Mouse (Mus musculus): ENCODE data around the gene Fkrp. TPM values are rescaled to one million over a fixed set of nuclear protein-coding genes. Genes with fewer than 3 reads are reported as not detected.

The Fkrp gene
- polyA plus RNA-seq, 1 experiment from 2014 or later, result 14.2 TPM

DNA sequence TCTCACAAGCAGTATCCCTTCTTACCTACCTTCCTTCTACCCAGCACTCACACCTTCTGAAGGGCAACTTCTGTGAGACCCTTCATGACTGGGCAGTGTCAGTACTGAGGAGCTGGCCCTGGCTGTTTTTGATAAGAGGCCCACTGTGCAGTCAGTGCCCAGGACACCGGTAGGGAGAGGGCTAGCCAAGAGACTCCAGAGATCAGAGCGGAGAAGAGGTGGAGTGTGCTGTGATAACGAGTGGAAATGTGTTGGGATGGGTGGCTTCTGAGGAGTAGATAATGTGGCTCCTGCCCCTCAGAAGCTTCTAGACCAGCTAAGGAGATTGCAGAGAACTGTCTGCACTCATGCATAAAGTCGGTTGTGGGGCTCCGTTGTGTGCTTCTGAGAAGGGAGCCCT is 3.3 kb upstream of the Fkrp start:
- no peak for ATAC-seq (ENCODE audit: low FRiP score, low TSS enrichment)
- 82% methylated on average over 5 of the region's 5 CpGs for WGBS
- TF ChIP-seq EP300 (optimal IDR thresholded peaks at IDR 0.05), result no peak
- no peak for TF ChIP-seq CTCF (IDR thresholded peaks at IDR 0.05; ENCODE audit: low read depth)

DNA sequence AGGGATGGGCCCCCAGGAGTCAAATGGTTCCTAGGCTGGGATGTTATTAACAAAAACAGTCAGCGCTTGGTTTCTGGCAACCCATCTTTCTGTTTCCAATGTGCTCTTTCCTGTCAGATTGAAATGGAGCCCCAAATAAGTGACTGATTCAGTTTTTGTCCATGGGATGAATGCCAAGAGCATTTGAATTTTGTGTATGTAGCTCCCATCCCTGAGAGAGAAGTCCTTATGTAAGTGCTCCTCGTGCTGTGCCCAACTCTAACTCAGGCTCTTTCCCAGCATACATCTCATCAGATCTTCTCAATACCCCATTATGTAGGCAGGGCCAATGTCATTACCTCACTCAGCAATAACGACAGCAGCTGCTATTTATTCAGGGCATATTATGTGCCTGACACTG is 1.2 kb upstream of the Fkrp start:
- ATAC-seq (ENCODE audit: low FRiP score, low TSS enrichment) (no peak), DNase-seq (ENCODE audit: low spot score) (no peak)

More for the DNA sequence above, 3.3 kb upstream of the Fkrp start:
- Histone ChIP-seq H3K4me2 (replicated peaks; ENCODE audit: low read depth) (no peak overlapping the region), H3K9ac (ENCODE audit: low read length) (no peak overlapping the region), H3K4me3 (ENCODE audit: low read depth, low read length) (no peak overlapping the region), H3K9me3 (ENCODE audit: control insufficient read depth, low read length) (no peaks in the 10 kb centered on the region), H3K36me3 (ENCODE audit: control insufficient read depth, insufficient read depth, low read length) (peaks cover 6% of the 10 kb centered on the region), H3K27ac (replicated peaks) (no peak overlapping the region), H3K4me1 (replicated peaks; ENCODE audit: control insufficient read depth, insufficient read depth) (peaks cover 14% of the 10 kb centered on the region), H3K27me3 (ENCODE audit: control insufficient read depth, insufficient read depth, low read length) (no peaks in the 10 kb centered on the region)
- DNase-seq (ENCODE audit: low spot score), result no peak

DNA sequence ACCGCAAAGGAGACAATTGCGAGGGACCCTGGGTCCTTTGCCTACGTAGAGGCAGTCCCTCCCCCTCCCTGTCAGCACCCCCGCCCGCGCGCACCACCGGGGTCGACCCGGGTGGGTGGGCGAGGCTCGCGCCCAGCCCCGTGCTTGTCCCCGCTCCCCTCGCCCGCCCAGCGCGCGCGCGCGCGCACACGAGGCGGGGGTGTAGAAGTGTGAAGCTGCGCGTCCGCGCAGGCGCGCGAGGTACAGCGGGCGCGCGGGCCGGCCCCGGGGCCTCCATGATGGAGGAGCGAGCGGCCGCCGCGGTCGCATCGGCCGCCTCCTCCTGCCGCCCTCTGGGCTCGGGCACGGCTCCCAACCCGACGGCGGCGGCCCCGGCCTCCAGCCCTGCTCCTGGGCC is 456 bp downstream of the Fkrp start:
- peak; percentile 80 for DNase-seq (ENCODE audit: low spot score)
- peaks cover 14% of the 10 kb centered on the region for H3K4me1 ChIP-seq (replicated peaks; ENCODE audit: control insufficient read depth, insufficient read depth)
- peak overlapping the region; percentile 91 for H3K4me2 ChIP-seq (replicated peaks; ENCODE audit: low read depth)
- peak overlapping the region; percentile 96 for H3K27ac ChIP-seq (replicated peaks)
- H3K36me3 ChIP-seq (ENCODE audit: control insufficient read depth, insufficient read depth, low read length), result peaks cover 1% of the 10 kb centered on the region; the same call in 1 of the 2 replicates
- ATAC-seq (ENCODE audit: low FRiP score, low TSS enrichment), result peak; percentile 84
- no peaks in the 10 kb centered on the region for H3K27me3 ChIP-seq (ENCODE audit: control insufficient read depth, insufficient read depth, low read length)
- no peaks in the 10 kb centered on the region for H3K9me3 ChIP-seq (ENCODE audit: control insufficient read depth, low read length)
- TF ChIP-seq CTCF (IDR thresholded peaks at IDR 0.05; ENCODE audit: low read depth) (no peak), EP300 (optimal IDR thresholded peaks at IDR 0.05) (no peak)
- H3K4me3 ChIP-seq (ENCODE audit: low read depth, low read length), result peak overlapping the region; percentile 100
- 1% methylated on average over 34 of the region's 55 CpGs for WGBS
- peak overlapping the region; percentile 99 for H3K9ac ChIP-seq (ENCODE audit: low read length)

More for the DNA sequence above, 1.2 kb upstream of the Fkrp start:
- no peaks in the 10 kb centered on the region for H3K27me3 ChIP-seq (ENCODE audit: control insufficient read depth, insufficient read depth, low read length)
- no peaks in the 10 kb centered on the region for H3K9me3 ChIP-seq (ENCODE audit: control insufficient read depth, low read length)
- H3K9ac ChIP-seq (ENCODE audit: low read length), result peak overlapping the region; percentile 99
- H3K27ac ChIP-seq (replicated peaks), result no peak overlapping the region; the same call in 1 of the 2 replicates
- WGBS, result 33% methylated on average over 3 of the region's 3 CpGs
- H3K4me1 ChIP-seq (replicated peaks; ENCODE audit: control insufficient read depth, insufficient read depth), result peaks cover 14% of the 10 kb centered on the region
- peak overlapping the region; percentile 100 for H3K4me3 ChIP-seq (ENCODE audit: low read depth, low read length)
- TF ChIP-seq CTCF (IDR thresholded peaks at IDR 0.05; ENCODE audit: low read depth) (no peak), EP300 (optimal IDR thresholded peaks at IDR 0.05) (no peak)
- peak overlapping the region; percentile 91 for H3K4me2 ChIP-seq (replicated peaks; ENCODE audit: low read depth)
- no peaks in the 10 kb centered on the region for H3K36me3 ChIP-seq (ENCODE audit: control insufficient read depth, insufficient read depth, low read length)

DNA sequence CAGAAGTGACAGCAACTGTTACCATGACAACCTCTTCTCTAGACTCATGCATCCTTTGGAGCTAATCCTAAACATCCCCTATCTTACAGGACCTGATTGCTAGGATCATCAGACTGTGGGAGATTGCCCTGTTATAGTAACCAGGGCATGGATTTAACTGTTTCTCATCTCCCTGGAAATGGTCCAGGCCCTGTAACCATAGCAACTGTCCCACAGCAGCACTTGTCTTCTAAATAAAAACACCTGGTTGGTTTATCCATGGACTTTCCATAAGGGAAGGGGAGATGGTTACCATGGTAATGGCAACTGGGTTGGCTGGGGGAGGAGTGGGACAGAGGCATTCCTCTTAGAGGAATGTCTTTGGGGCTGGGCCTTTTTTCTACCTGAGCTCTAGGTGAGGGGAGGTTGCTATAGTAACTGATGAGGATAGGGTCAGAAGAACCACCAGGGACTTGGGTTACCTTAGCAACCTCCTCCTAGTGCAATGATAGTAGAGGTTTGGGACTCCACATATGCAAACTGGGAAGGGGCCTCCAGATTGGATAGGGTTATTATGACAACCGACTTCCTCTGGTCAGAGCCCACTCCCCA is 1.1 kb downstream of the Fkrp start, which contains the start of gene Strn4:
Strn4 (plus strand) TSS at position 539 of the 591 bp plus-strand sequence.
- Histone ChIP-seq H3K4me2 (replicated peaks; ENCODE audit: low read depth) (peak within 1 kb of the TSS; percentile 91), H3K27ac (replicated peaks) (peak within 1 kb of the TSS; percentile 96), H3K36me3 (ENCODE audit: control insufficient read depth, insufficient read depth, low read length) (peaks cover 6% of the 10 kb centered on the region; the same call in 1 of the 2 replicates), H3K9me3 (ENCODE audit: control insufficient read depth, low read length) (no peaks in the 10 kb centered on the region), H3K27me3 (ENCODE audit: control insufficient read depth, insufficient read depth, low read length) (no peaks in the 10 kb centered on the region), H3K9ac (ENCODE audit: low read length) (peak within 1 kb of the TSS; percentile 99), H3K4me1 (replicated peaks; ENCODE audit: control insufficient read depth, insufficient read depth) (peaks cover 14% of the 10 kb centered on the region), H3K4me3 (ENCODE audit: low read depth, low read length) (peak within 1 kb of the TSS; percentile 100)
- ATAC-seq (ENCODE audit: low FRiP score, low TSS enrichment) (no peak), DNase-seq (ENCODE audit: low spot score) (no peak)
- 0% methylated on average over 1 of the region's 1 CpGs for WGBS
- TF ChIP-seq EP300 (optimal IDR thresholded peaks at IDR 0.05), result no peak
- no peak for TF ChIP-seq CTCF (IDR thresholded peaks at IDR 0.05; ENCODE audit: low read depth)

DNA sequence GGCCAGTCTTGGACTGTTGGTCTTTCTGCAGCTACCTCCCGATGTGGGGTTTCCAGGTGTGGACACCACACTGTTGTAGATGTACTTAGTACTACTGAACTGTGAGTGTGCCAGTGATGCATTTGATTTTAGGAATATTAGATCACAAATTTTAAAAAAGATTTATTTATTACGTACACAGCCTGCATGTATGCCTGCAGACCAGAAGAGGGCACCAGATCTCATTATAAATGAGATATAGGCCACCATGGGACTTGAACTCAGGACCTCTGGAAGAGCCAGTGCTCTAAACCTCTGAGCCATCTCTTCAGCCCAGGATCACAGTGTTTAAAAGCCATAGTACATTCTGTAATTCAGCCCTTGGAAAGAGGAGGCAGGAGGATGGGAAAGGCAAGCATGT is 4.0 kb downstream of the Fkrp start:
- ATAC-seq (ENCODE audit: low FRiP score, low TSS enrichment) (no peak), DNase-seq (ENCODE audit: low spot score) (no peak)
- H3K9ac ChIP-seq (ENCODE audit: low read length), result no peak overlapping the region
- H3K4me2 ChIP-seq (replicated peaks; ENCODE audit: low read depth), result no peak overlapping the region
- no peaks in the 10 kb centered on the region for H3K9me3 ChIP-seq (ENCODE audit: control insufficient read depth, low read length)
- no peak overlapping the region for H3K27ac ChIP-seq (replicated peaks)
- TF ChIP-seq EP300 (optimal IDR thresholded peaks at IDR 0.05) (no peak), CTCF (IDR thresholded peaks at IDR 0.05; ENCODE audit: low read depth) (peak; percentile 64)
- H3K36me3 ChIP-seq (ENCODE audit: control insufficient read depth, insufficient read depth, low read length), result peaks cover 6% of the 10 kb centered on the region; the same call in 1 of the 2 replicates
- H3K27me3 ChIP-seq (ENCODE audit: control insufficient read depth, insufficient read depth, low read length), result no peaks in the 10 kb centered on the region
- 69% methylated on average over 2 of the region's 2 CpGs for WGBS
- H3K4me3 ChIP-seq (ENCODE audit: low read depth, low read length), result no peak overlapping the region
- H3K4me1 ChIP-seq (replicated peaks; ENCODE audit: control insufficient read depth, insufficient read depth), result peaks cover 3% of the 10 kb centered on the region

DNA sequence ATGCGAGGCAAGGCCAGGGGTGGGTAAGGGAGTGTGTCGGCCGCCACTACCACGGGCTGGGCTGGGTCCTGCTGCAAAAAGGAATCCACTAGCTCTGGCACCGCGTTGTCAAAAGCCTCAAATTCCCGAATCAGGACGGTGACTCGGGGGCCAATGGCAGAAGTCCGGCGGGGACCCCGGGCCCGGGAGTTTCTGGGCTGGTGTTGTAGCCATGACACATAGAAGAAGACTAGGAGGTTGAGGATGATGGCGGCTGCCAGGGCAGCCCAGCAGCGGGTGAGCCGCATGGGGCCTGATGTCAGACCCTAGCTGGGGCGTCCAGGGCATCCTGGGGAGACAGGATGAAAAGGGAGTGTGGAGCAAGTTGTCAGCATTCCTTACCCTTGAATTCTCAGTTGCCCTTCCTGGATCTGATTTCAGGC is 4.9 kb downstream of the Fkrp start:
- DNase-seq (ENCODE audit: low spot score) (no peak), ATAC-seq (ENCODE audit: low FRiP score, low TSS enrichment) (no peak)
- TF ChIP-seq CTCF (IDR thresholded peaks at IDR 0.05; ENCODE audit: low read depth), result no peak
- no peak for TF ChIP-seq EP300 (optimal IDR thresholded peaks at IDR 0.05)
- H3K4me2 ChIP-seq (replicated peaks; ENCODE audit: low read depth), result peak overlapping the region; percentile 52
- WGBS, result 57% methylated on average over 17 of the region's 17 CpGs
- H3K27me3 ChIP-seq (ENCODE audit: control insufficient read depth, insufficient read depth, low read length), result no peaks in the 10 kb centered on the region
- peaks cover 6% of the 10 kb centered on the region; the same call in 1 of the 2 replicates for H3K36me3 ChIP-seq (ENCODE audit: control insufficient read depth, insufficient read depth, low read length)
- no peak overlapping the region for H3K9ac ChIP-seq (ENCODE audit: low read length)
- 0 out of 2 replicates have a peak overlapping the region, but pooled peaks have one; percentile 10 for H3K4me3 ChIP-seq (ENCODE audit: low read depth, low read length)
- no peaks in the 10 kb centered on the region for H3K9me3 ChIP-seq (ENCODE audit: control insufficient read depth, low read length)
- H3K4me1 ChIP-seq (replicated peaks; ENCODE audit: control insufficient read depth, insufficient read depth), result no peaks in the 10 kb centered on the region
- H3K27ac ChIP-seq (replicated peaks), result no peak overlapping the region

Measured in stomach, postnatal 0 days (tissue).